Mouse (Mus musculus) right cerebral cortex, postnatal 4 days (tissue): Measurements from ENCODE around the gene Mtf1.

ENCODE experiments used
- DNase-seq: peaks from one replicate; pipeline ENCODE4 v3.0.0-alpha.2; 2022

The Mtf1 gene

DNA sequence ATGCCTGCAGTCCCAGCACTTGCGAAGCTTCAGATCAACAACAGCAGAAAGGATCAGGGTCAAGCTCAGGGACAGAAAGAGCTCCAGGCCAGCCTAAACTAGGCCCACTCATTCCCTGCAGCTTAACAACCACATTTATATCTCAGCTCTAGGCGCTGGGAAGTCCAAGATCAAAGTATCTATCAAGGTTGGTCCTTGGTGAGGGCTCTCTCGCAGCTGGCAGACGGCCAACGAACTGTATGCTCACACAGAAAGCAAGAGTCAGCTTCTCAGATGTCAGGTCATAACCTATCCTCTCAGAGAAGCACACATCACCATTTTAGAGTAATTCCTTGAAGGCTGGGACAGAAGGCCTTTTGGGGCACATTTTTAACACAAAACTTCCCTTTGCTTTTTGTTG lies 56.5 kb downstream of the Mtf1 start:
- no peak for DNase-seq

DNA sequence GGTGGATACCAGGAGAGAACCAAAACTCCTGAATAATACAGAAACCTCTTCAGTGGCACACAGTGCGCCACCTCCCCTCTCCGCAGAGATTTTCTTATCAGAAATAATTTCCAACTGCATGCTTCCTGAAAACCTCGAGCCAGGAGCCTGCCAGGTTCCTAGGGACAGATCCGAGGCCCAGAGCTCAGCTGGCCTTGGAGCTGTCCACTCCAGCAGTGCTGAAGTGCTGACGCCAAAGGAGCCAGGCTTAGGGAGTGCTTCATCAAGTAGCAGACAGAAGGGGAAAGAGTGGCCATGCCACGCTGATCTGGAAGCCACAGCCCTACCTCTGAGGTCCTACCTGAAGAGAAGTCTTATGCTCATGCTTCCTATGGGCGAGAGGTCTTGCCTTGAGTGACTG lies 58.5 kb downstream of the Mtf1 start:
- DNase-seq: peak; percentile 54

GRCm38 (mm10) chr4:124861283-124862188 lies 59.6 kb downstream of the Mtf1 start, which contains the start of gene Maneal:
Gene Maneal, minus strand, starts transcription at chr4:124862171.
- DNase-seq: peak; percentile 44

GRCm38 (mm10) chr4:124872719-124873118 lies 70.8 kb downstream of the Mtf1 start:
- no peak for DNase-seq

DNA sequence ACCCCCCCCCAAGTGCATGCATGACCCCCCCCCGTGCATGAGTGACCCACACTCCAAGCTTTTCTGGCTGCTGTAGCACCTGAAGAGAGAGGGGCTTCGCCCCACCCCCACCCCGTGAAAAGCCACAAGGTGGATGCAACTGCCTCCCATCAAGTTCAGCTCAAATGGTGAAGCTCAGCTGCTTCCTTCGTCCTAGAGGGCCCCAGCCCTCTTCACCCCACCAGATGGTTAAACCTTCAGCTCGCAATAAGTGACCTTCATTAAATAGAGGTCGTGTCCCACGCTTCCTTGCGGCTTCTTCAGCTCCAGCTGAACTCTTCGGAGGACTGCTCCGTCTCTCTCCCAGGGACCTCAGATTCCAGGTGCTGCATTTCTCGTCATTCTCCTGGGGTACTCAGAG lies 78.7 kb downstream of the Mtf1 start, which contains the start of gene Epha10:
TSS of gene Epha10 (plus strand) at position 301 of the 400 bp plus-strand sequence.
- DNase-seq: no peak

DNA sequence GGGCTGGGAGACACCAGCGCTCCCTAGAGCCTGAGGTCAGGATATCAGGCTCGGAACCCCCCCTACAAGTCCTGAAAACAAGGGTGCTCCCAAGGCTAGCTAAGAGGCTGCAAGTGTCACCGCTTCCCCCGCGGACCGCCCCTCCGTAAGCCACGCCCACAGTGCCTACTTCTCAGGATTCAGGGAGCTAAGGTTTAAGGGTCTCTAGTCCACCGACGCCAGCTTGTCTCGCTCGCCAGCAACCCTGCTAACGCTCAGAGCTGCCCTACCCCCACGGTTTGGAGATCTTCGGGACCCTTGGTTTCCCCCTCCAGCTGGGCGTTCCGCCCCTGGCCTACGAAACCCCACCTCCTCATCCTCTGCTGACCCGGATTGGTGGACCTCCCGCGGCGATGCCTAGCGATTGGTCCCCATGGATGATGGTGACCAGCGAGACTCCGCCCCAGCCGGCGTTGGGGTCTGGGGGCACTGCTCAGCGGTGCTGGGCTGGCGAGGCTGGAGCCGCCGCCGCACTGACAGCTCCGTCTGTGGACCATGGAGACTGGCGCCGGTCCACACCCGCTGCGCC lies 79.5 kb downstream of the Mtf1 start:
- peak; percentile 87 for DNase-seq

GRCm38 (mm10) chr4:124882151-124882729 lies 80.3 kb downstream of the Mtf1 start:
- peak; percentile 54 for DNase-seq

- DNase-seq: no peak
Observed at GRCm38 (mm10) chr4:124888702-124889101, 86.8 kb downstream of the Mtf1 start.

DNA sequence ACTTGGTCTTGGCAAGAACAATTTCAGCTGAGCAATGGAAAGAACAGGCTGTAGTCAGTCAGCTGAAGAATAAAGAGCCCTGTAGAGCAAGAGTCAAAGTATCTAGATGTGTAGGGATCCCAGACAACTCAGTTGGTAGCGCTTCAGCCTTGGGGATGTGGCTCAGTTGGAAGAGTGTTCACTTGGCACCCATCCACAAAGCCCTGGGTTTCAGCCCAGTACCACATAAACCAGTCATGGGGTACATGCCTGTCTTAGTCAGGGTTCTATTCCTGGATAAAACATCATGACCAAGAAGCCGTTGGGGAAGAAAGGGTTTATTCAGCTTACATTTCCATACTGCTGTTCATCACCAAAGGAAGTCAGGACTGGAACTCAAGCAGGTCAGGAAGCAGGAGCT lies 88.0 kb downstream of the Mtf1 start:
- no peak for DNase-seq

GRCm38 (mm10) chr4:124890831-124891230 lies 88.9 kb downstream of the Mtf1 start:
- no peak for DNase-seq

GRCm38 (mm10) chr4:124893769-124894168 lies 91.9 kb downstream of the Mtf1 start:
- no peak for DNase-seq

DNA sequence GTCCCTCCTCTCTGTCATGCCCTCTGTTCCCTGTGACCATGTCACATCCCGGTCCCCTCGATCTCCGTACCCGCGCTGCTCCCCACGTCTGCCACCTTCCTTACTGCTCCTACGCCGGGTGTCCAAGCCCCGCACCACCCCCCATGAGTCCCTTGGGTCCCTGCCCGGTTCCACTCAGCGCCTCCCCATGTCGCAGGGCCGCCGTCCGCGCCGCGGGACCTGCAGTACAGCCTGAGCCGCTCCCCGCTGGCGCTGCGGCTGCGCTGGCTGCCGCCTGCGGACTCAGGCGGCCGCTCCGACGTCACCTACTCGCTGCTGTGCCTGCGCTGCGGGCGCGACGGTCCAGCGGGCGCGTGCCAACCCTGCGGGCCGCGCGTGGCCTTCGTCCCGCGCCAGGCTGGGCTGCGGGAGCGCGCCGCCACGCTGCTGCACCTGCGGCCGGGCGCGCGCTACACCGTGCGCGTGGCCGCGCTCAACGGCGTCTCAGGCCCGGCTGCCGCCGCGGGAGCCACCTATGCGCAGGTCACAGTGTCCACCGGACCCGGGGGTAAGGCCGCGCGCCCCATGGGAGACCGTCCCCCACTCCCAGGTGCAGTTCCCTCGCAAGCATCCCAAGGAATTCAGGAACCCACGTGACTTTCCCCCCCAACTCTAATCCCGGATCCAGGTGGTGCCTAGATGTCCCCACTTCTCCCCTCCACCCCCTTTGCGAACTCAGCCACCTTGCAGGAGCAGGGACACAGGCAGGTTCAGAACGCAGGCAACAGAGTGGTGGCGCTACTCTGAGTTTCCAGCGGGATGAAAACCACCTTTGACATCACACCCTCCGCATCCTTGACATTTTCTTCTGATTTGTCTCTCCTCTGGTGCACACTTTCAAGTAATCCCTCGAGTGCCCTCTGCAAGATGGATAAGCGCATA lies 92.9 kb downstream of the Mtf1 start:
- peak; percentile 49 for DNase-seq

DNA sequence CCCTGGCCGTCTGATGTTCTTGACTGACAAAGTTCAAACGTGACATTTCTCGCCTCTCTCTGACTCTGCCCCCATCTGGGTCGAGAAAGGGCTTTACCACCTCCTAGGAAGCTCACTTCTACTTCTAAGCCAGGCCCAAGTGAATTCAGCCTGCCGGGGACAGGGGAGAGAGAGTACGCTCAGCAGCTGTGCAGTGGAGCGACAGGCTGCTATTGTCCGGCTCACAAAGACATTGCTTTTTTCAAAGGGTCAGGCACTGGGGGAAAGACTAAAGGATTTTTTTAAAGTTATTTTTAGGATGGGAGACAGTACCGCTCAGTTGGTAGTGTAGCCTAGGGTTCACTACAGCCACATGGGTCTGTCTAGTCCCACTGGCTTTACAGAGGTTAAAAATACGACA lies 96.5 kb downstream of the Mtf1 start:
- no peak for DNase-seq
